Mouse (Mus musculus): ENCODE results near the gene D5Ertd579e.

D5Ertd579e gene

DNA sequence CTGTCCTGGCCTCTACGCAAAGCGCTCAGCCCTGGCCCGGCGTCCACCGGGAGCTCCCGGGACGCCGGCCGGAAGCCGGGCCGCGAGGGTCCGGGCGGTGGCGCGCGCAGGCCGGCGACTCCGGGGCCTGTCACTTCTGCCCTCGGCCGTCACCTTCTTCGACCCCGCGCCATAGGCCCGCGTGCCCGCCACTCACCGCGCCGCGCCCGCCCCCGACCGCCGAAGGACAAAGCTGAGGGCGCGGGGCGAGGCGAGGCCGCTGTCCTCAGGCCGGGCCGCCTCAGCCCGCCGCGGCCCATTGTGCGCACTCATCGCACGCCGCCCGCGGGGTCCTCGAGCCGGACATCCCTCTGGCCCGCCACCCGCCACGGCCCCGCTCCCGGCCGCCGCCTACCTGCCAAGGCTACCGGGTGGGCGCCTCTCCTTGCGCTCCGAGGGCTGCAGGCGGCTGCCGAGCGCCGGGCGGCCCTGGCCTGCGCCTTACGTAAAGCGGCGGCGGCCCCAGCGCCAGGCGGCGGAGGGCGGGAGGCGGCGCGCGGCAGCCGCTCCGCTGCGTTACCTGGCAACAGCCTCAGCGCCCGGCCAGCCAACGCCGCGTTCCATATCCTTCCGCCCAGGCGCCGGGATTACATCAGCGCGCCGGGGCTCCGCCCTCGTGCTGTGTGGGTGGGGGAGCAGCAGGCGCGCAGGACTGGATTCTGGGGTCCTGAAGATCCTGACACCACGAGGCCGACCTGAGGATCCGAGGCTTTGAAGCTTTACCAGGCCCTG, at the start of gene D5Ertd579e:
TSS of gene D5Ertd579e (minus strand) at position 564 of the 771 bp plus-strand sequence.
- peak; percentile 94 for DNase-seq

DNA sequence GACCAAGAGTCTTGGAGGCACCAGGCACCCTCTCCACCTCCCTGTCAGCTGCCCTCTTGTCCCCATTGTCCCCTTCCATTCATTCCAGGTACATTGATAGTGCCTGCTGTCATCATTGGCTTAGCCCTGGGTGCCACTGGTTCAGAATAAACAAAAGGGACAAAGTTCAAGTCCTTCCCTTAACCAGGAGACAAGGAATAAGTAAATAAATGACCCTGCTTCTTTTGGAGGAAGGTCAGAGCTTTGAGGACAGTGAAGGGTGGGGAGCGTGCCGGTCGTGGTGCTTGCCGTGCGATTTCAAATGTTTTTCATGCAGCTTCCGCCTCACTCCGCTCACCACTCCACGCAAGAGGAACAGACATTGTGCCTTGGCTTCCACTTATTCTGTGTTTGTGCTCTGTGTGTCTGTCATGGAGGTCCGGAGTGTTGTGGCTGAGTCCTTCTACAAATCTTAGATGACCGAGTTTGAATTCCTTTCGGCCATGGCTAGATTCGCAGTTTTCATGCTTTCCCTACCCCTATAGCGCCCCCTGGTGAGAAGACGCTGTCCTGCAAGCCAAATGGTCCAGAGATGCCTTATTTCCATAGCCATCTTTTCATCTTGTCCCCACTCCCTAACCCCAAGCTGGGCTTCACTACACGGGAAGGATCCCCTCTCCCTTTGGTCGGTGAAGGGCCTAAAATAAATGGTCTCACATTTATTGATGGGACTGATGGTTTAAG, 46.5 kb upstream of the D5Ertd579e start:
- DNase-seq, result peak; percentile 90

DNA sequence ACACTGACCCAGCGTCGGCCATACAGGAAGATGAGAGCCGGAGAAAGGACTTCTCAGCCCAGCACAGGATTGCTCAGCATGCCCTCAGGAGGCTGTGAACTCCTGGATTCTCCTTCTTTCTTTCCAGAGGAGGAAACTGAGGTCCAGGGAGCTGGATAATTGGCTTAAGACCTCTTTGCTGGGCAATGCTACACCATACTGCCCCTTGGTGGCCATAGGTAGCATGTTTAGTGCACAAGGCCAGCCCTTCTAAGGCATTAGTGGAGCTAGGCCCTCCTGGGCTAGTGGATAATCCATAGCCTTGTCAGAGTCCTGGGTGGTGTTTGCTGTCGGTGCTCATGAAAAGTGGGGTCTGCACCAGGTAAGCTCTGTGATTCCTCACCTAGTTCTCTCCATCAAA, 44.0 kb upstream of the D5Ertd579e start:
- peak; percentile 59 for DNase-seq

DNA sequence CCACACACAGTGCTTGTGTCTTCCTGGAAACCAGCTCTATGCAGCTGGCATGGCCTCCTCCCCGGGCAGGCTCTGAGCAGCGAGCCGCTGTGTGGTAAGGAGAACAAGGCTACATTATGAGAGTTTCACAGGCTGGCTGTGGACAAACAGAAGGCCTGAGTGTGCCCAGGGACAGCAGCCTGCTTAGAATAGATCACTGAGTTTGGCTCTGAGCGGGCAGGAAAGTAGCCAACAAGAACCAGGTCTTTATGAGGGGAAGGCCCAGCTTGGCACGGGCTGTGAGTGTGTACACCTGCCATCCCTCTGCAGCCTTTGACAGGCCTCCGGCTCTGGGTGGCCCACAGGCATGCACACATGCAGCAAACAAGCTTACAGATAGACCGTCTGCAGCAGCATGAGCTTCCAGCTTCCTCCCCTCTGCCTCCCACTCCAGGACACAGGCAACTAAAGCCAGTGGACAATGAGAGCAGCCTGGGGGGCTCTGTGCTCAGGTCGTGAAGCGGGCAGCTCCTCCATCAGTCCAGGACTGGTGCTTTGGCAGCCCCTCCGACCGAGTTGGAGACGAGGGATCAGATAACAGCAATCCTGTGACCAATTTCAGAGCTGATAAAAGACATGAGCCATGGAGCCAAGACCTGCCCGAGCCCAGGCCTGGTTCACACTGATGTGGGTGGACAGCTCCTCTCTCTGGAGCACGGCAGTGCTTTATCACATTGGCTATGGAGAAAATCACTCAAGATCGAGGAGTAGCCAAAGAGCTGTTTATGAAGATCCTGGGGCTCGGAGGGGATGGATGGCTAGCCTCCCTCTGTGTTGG, 43.2 kb upstream of the D5Ertd579e start:
- no peak for DNase-seq

- DNase-seq, result no peak
Observed at GRCm38 (mm10) chr5:36737765-36738164, 41.9 kb upstream of the D5Ertd579e start.

DNA sequence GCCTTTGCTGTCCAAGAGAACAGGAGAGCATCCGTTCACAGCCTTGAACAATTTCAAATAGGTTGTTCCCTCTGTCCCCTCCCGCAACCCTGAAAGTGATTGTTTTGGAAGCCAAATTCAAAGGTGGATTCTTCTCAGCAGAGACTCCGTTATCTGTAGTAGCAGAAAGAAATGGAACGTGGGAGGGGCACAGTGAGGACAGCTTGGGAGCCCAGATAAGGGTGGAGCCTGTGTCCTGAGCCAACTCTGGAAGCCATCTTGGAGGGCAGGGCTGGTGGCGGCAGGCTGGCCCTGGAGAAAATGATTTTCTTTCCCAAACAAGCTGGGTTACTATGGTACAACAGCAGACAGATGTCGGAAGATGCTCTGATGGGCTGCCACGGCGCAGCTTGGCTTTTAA, 40.2 kb upstream of the D5Ertd579e start:
- no peak for DNase-seq

DNA sequence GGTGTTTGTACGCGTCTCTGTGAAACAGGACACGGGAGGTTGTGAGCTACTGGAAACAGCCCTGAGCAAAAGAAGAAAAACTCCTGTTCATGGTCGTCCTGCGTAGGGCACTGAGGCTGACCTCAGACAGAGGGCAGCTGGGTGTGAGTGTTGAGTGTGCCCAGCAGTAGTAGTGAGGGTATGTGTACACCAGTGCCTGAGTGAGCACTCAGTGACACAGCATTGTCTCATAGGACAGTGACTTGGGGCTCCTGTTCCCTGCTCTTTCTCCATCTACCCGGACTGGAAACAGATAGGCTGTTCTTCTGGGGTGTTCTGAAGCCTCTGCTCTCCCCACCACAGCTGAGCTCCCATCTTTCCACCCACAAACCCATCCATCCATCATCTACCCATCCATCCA, 39.3 kb upstream of the D5Ertd579e start:
- DNase-seq, result no peak

- DNase-seq, result no peak
Observed at GRCm38 (mm10) chr5:36733405-36733804, 37.6 kb upstream of the D5Ertd579e start.

- no peak for DNase-seq
Observed at GRCm38 (mm10) chr5:36731901-36732652, 36.3 kb upstream of the D5Ertd579e start.

DNA sequence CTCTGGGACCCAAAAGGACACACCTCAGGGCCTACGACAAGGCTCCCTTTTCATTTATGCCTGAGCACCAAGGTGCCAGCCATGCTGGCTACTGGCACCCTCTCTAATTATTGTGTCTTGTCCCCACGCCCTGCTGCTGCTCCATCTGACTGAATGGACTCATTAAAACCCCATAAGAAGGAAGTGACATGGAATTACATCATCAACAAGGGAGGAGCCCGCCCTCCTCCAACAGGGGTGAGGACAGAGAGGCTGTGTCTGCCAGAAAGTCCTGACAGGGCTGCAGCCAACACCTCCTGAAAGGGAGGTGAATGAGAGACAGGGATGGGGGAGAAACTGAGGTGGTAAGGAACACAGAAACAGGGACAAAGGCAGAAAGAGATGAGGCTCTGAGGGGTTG, 34.9 kb upstream of the D5Ertd579e start:
- DNase-seq, result no peak

DNA sequence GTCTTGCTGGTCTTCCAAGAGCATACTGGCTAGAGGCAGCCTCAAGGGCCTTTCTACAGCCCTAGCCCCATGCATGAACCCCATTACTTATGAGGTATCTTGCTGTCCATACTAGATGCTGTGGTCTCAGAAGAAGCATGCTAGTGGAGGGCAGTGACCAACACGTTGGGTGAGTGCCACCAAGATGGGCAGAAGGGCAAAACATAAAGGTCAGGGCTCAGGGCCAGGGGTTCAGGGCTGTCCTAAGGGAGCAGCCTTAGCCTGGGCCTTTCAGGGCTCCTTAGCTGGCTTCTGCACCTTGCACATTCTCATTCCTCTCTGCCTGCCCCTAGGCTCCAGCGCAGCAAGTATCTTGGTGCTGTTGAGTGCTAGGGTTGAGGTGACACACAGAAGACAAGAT, 34.1 kb upstream of the D5Ertd579e start:
- peak; percentile 52 for DNase-seq

GRCm38 (mm10) chr5:36729086-36729473, 33.3 kb upstream of the D5Ertd579e start:
- peak; percentile 72 for DNase-seq

DNA sequence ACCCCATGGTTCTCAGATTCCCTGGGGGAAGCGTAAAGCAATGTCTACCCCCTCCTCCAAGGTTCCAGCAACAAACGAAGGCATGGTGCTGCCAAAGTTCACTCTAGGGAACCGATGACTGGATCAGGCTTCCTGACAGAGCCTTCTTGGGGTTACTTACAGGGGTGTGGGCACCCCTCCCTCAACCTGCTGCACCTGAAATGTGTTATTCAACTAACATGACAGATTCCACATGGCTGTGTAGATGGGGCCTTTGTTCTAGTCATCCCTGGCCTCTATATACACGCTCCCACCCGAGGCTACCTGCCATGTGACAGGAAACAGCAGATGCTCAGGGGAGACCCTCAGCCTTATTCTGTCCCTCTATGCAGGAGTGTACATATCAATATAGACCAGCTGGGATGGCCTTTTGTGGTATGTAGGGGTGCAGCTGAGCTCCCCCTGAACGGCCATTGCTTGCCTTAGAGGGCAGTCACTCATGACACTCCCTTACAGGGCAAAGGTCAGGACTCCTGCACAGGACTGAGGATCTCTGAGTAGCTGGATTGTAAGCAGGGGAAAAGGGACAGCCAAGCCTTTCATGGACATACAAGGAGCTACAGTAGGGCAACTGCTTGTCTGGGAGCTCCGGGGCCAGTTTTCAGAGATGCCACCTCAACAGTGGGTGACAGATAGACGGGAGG, 32.7 kb upstream of the D5Ertd579e start:
- peak; percentile 65 for DNase-seq

GRCm38 (mm10) chr5:36727776-36728175, 32.0 kb upstream of the D5Ertd579e start:
- no peak for DNase-seq

GRCm38 (mm10) chr5:36727136-36727535, 31.3 kb upstream of the D5Ertd579e start:
- no peak for DNase-seq

- peak; percentile 86 for DNase-seq
Observed at GRCm38 (mm10) chr5:36726387-36726801, 30.6 kb upstream of the D5Ertd579e start.

GRCm38 (mm10) chr5:36725861-36726260, 30.0 kb upstream of the D5Ertd579e start:
- DNase-seq, result peak; percentile 60

- peak; percentile 93 for DNase-seq
Observed at GRCm38 (mm10) chr5:36724274-36724673, 28.4 kb upstream of the D5Ertd579e start.

DNA sequence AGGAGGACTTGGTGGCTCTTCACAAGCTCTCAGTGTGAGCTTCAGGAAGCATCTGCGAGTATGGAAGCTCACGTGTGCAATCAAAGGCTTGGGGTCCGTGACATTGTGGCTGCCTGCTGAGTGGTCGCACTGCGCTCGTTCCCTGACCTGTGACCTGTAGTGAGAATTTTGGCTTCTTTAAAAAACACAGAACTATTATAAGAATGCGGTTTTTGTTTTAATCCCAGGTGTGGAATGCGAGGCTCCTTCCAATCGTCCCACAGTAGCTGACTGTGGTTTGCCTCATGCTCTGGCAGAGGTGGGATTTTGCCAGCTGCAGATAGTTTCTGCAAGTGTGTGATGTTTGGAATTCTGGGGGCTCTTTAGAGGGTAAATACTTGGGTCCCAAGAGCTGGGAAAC, 27.5 kb upstream of the D5Ertd579e start:
- DNase-seq, result no peak

- DNase-seq, result no peak
Observed at GRCm38 (mm10) chr5:36722415-36722856, 26.6 kb upstream of the D5Ertd579e start.

DNA sequence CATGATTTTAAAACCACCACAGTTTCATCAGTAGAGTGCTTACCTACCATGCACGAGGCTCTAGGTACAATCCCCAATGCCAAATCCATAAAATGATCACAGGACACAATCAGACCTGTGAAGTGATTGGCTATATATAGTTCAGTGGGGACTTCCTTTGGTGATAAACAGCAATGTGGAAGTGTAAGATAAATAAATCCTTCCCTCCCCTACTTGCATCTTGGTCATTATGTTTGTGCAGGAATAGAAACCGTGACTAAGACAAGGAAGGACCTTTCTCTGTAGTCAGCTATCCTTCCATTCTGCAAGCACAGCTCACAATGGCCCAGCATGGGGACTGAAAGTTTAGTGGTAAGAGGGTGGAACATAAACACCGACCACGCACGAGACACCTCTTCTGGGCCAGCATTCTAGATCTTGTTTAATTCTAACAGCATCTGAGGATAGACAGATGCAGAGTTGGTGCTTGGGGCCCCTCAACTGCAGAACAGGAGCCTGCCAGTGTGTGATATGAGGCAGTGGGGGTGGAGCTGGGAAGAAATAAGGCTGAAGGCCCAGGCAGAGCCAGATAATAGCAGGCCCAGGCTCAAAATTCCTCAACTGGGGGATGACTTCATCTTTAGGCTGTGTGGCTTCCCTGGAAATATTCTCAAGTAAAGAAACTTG, 25.0 kb upstream of the D5Ertd579e start:
- DNase-seq, result no peak
